Mouse (Mus musculus): Measurements from ENCODE around the gene Ccdc85b. TPM values are rescaled to one million over a fixed set of nuclear protein-coding genes. Genes with fewer than 3 reads are reported as not detected.
A peak's percentile ranks its signal among the peaks of the same experiment; 100 is the strongest.

The Ccdc85b gene
- total and polyA plus RNA-seq, 3 experiments: 3.0 to 13.1 (median 3.3) TPM

GRCm38 (mm10) chr19:5459896-5460295 lies 2.2 kb upstream of the Ccdc85b start:
- H3K9me3 ChIP-seq (replicated peaks): no peaks in the 10 kb centered on the region
- peak overlapping the region; percentile 88 for H3K4me3 ChIP-seq (ENCODE audit: low read depth, low read length)
- no peaks in the 10 kb centered on the region for H3K27me3 ChIP-seq (ENCODE audit: insufficient read depth, low read length)
- H3K4me1 ChIP-seq (ENCODE audit: insufficient read depth, low read depth, low read length): peaks cover 75% of the 10 kb centered on the region
- H3K36me3 ChIP-seq (replicated peaks): peaks cover 54% of the 10 kb centered on the region
- DNase-seq (ENCODE audit: low spot score): no peak
- ATAC-seq (ENCODE audit: extremely low read depth, insufficient number of reproducible peaks, low FRiP score, poor library complexity, severe bottlenecking): no peak
- TF ChIP-seq GATA2 (IDR thresholded peaks at IDR 0.05; ENCODE audit: borderline replicate concordance, low read depth, low read length): no peak
- no peak for TF ChIP-seq GATA1 (IDR thresholded peaks at IDR 0.05; ENCODE audit: borderline replicate concordance, low read length)
- no peak for TF ChIP-seq TAL1 (conservative IDR thresholded peaks at IDR 0.05; ENCODE audit: low read depth, low read length)
- no peak for TF ChIP-seq CTCF (IDR thresholded peaks at IDR 0.05; ENCODE audit: low read depth, low read length)
- TF ChIP-seq POLR2AphosphoS5 (IDR thresholded peaks at IDR 0.05; ENCODE audit: insufficient replicate concordance, low read depth, low read length): no peak

- TF ChIP-seq GATA1 (IDR thresholded peaks at IDR 0.05; ENCODE audit: borderline replicate concordance, low read length): no peak
- no peak for TF ChIP-seq GATA2 (IDR thresholded peaks at IDR 0.05; ENCODE audit: borderline replicate concordance, low read depth, low read length)
- TF ChIP-seq POLR2AphosphoS5 (IDR thresholded peaks at IDR 0.05; ENCODE audit: insufficient replicate concordance, low read depth, low read length): no peak
- no peak for TF ChIP-seq TAL1 (conservative IDR thresholded peaks at IDR 0.05; ENCODE audit: low read depth, low read length)
- no peak for TF ChIP-seq CTCF (IDR thresholded peaks at IDR 0.05; ENCODE audit: low read depth, low read length)
- Histone ChIP-seq H3K4me1 (ENCODE audit: insufficient read depth, low read depth, low read length) (peaks cover 80% of the 10 kb centered on the region), H3K9me3 (replicated peaks) (no peaks in the 10 kb centered on the region), H3K36me3 (replicated peaks) (peaks cover 54% of the 10 kb centered on the region), H3K4me3 (ENCODE audit: low read depth, low read length) (no peak overlapping the region), H3K27me3 (ENCODE audit: insufficient read depth, low read length) (no peaks in the 10 kb centered on the region)
- DNase-seq (ENCODE audit: low spot score) (no peak), ATAC-seq (ENCODE audit: extremely low read depth, insufficient number of reproducible peaks, low FRiP score, poor library complexity, severe bottlenecking) (no peak)
Measured at GRCm38 (mm10) chr19:5459019-5459418, 1.3 kb upstream of the Ccdc85b start.

- Histone ChIP-seq H3K27me3 (ENCODE audit: insufficient read depth, low read length) (no peaks in the 10 kb centered on the region), H3K4me3 (ENCODE audit: low read depth, low read length) (peak overlapping the region; percentile 89), H3K4me1 (ENCODE audit: insufficient read depth, low read depth, low read length) (peaks cover 72% of the 10 kb centered on the region), H3K36me3 (replicated peaks) (peaks cover 48% of the 10 kb centered on the region), H3K9me3 (replicated peaks) (no peaks in the 10 kb centered on the region)
- DNase-seq (ENCODE audit: low spot score) (peak; percentile 82), ATAC-seq (ENCODE audit: extremely low read depth, insufficient number of reproducible peaks, low FRiP score, poor library complexity, severe bottlenecking) (peak; percentile 66)
- TF ChIP-seq POLR2AphosphoS5 (IDR thresholded peaks at IDR 0.05; ENCODE audit: insufficient replicate concordance, low read depth, low read length) (no peak), GATA1 (IDR thresholded peaks at IDR 0.05; ENCODE audit: borderline replicate concordance, low read length) (no peak), CTCF (IDR thresholded peaks at IDR 0.05; ENCODE audit: low read depth, low read length) (no peak), GATA2 (IDR thresholded peaks at IDR 0.05; ENCODE audit: borderline replicate concordance, low read depth, low read length) (no peak), TAL1 (conservative IDR thresholded peaks at IDR 0.05; ENCODE audit: low read depth, low read length) (no peak)
Measured at GRCm38 (mm10) chr19:5456922-5457745, 560 bp downstream of the Ccdc85b start.

GRCm38 (mm10) chr19:5456241-5456921 lies 1.3 kb downstream of the Ccdc85b start:
- peak overlapping the region; percentile 89 for H3K4me3 ChIP-seq (ENCODE audit: low read depth, low read length)
- H3K36me3 ChIP-seq (replicated peaks): peaks cover 48% of the 10 kb centered on the region
- H3K27me3 ChIP-seq (ENCODE audit: insufficient read depth, low read length): no peaks in the 10 kb centered on the region
- H3K9me3 ChIP-seq (replicated peaks): no peaks in the 10 kb centered on the region
- TF ChIP-seq TAL1 (conservative IDR thresholded peaks at IDR 0.05; ENCODE audit: low read depth, low read length) (no peak), CTCF (IDR thresholded peaks at IDR 0.05; ENCODE audit: low read depth, low read length) (no peak), GATA1 (IDR thresholded peaks at IDR 0.05; ENCODE audit: borderline replicate concordance, low read length) (no peak), POLR2AphosphoS5 (IDR thresholded peaks at IDR 0.05; ENCODE audit: insufficient replicate concordance, low read depth, low read length) (no peak), GATA2 (IDR thresholded peaks at IDR 0.05; ENCODE audit: borderline replicate concordance, low read depth, low read length) (no peak)
- DNase-seq (ENCODE audit: low spot score): peak; percentile 50
- H3K4me1 ChIP-seq (ENCODE audit: insufficient read depth, low read depth, low read length): peaks cover 71% of the 10 kb centered on the region
- no peak for ATAC-seq (ENCODE audit: extremely low read depth, insufficient number of reproducible peaks, low FRiP score, poor library complexity, severe bottlenecking)

- ATAC-seq (ENCODE audit: extremely low read depth, insufficient number of reproducible peaks, low FRiP score, poor library complexity, severe bottlenecking) (no peak), DNase-seq (ENCODE audit: low spot score) (no peak)
- no peaks in the 10 kb centered on the region for H3K9me3 ChIP-seq (replicated peaks)
- no peaks in the 10 kb centered on the region for H3K27me3 ChIP-seq (ENCODE audit: insufficient read depth, low read length)
- H3K4me1 ChIP-seq (ENCODE audit: insufficient read depth, low read depth, low read length): peaks cover 62% of the 10 kb centered on the region
- no peak for TF ChIP-seq TAL1 (conservative IDR thresholded peaks at IDR 0.05; ENCODE audit: low read depth, low read length)
- TF ChIP-seq POLR2AphosphoS5 (IDR thresholded peaks at IDR 0.05; ENCODE audit: insufficient replicate concordance, low read depth, low read length): no peak
- TF ChIP-seq GATA2 (IDR thresholded peaks at IDR 0.05; ENCODE audit: borderline replicate concordance, low read depth, low read length): no peak
- TF ChIP-seq GATA1 (IDR thresholded peaks at IDR 0.05; ENCODE audit: borderline replicate concordance, low read length): no peak
- TF ChIP-seq CTCF (IDR thresholded peaks at IDR 0.05; ENCODE audit: low read depth, low read length): no peak
- H3K36me3 ChIP-seq (replicated peaks): peaks cover 53% of the 10 kb centered on the region
- peak overlapping the region; percentile 49; the same call in 1 of the 2 replicates for H3K4me3 ChIP-seq (ENCODE audit: low read depth, low read length)
Measured at GRCm38 (mm10) chr19:5455568-5455967, 2.1 kb downstream of the Ccdc85b start.

GRCm38 (mm10) chr19:5455037-5455436 lies 2.7 kb downstream of the Ccdc85b start:
- Histone ChIP-seq H3K4me3 (ENCODE audit: low read depth, low read length) (peak overlapping the region; percentile 20; the same call in 1 of the 2 replicates), H3K9me3 (replicated peaks) (no peaks in the 10 kb centered on the region)
- no peak for TF ChIP-seq TAL1 (conservative IDR thresholded peaks at IDR 0.05; ENCODE audit: low read depth, low read length)

More at GRCm38 (mm10) chr19:5455037-5455436, 2.7 kb downstream of the Ccdc85b start:
- DNase-seq (ENCODE audit: low spot score) (no peak), ATAC-seq (ENCODE audit: extremely low read depth, insufficient number of reproducible peaks, low FRiP score, poor library complexity, severe bottlenecking) (no peak)
- Histone ChIP-seq H3K27me3 (ENCODE audit: insufficient read depth, low read length) (no peaks in the 10 kb centered on the region), H3K4me1 (ENCODE audit: insufficient read depth, low read depth, low read length) (peaks cover 61% of the 10 kb centered on the region), H3K36me3 (replicated peaks) (peaks cover 58% of the 10 kb centered on the region)

Data from G1E (cell line).